Mouse (Mus musculus): ENCODE data around the gene Bcas2.
"Not testable (repeated sequence)": the region's sequence is repeated elsewhere in the genome, so short reads cannot be mapped to it uniquely, and the experiment has no call there.

The Bcas2 gene

GRCm38 (mm10) chr3:103169771-103170170 lies 1.7 kb upstream of the Bcas2 start:
- DNase-seq, result peak; percentile 41 to 56

GRCm38 (mm10) chr3:103172615-103173014 lies 1.2 kb downstream of the Bcas2 start:
- no peak for DNase-seq

- no peak for DNase-seq
These were observed 5.3 kb downstream of the Bcas2 start for GRCm38 (mm10) chr3:103176740-103177139.

GRCm38 (mm10) chr3:103179527-103179926 lies 8.1 kb downstream of the Bcas2 start:
- DNase-seq, result no peak

GRCm38 (mm10) chr3:103181171-103181570 lies 9.7 kb downstream of the Bcas2 start:
- DNase-seq, result no peak

GRCm38 (mm10) chr3:103182821-103183220 lies 11.4 kb downstream of the Bcas2 start:
- no peak for DNase-seq

- DNase-seq, result not testable (repeated sequence)
These were observed 13.0 kb downstream of the Bcas2 start for GRCm38 (mm10) chr3:103184467-103184866.

GRCm38 (mm10) chr3:103188451-103188850 lies 17.0 kb downstream of the Bcas2 start:
- DNase-seq, result no peak

GRCm38 (mm10) chr3:103188856-103189255 lies 17.4 kb downstream of the Bcas2 start:
- DNase-seq, result no peak

- no peak for DNase-seq
These were observed 20.7 kb downstream of the Bcas2 start for GRCm38 (mm10) chr3:103192161-103192560.

GRCm38 (mm10) chr3:103193186-103193585 lies 21.7 kb downstream of the Bcas2 start:
- no peak for DNase-seq

- DNase-seq, result no peak
These were observed 24.9 kb downstream of the Bcas2 start for GRCm38 (mm10) chr3:103196320-103196823.

- no peak for DNase-seq
These were observed 27.9 kb downstream of the Bcas2 start for GRCm38 (mm10) chr3:103199386-103199785.

- not testable (repeated sequence) for DNase-seq
These were observed 29.6 kb downstream of the Bcas2 start for GRCm38 (mm10) chr3:103201105-103201504.

- DNase-seq, result no peak
These were observed 32.1 kb downstream of the Bcas2 start for GRCm38 (mm10) chr3:103203554-103203953.

GRCm38 (mm10) chr3:103204445-103204844 lies 33.0 kb downstream of the Bcas2 start:
- DNase-seq, result no peak

- DNase-seq, result no peak
These were observed 34.9 kb downstream of the Bcas2 start for GRCm38 (mm10) chr3:103206393-103206792.

GRCm38 (mm10) chr3:103207749-103208148 lies 36.3 kb downstream of the Bcas2 start:
- DNase-seq, result no peak

- no peak for DNase-seq
These were observed 36.8 kb downstream of the Bcas2 start for GRCm38 (mm10) chr3:103208237-103208636.

GRCm38 (mm10) chr3:103211101-103211500 lies 39.6 kb downstream of the Bcas2 start:
- DNase-seq, result no peak

- DNase-seq, result no peak
These were observed 40.7 kb downstream of the Bcas2 start for GRCm38 (mm10) chr3:103212142-103212541.

- DNase-seq, result no peak
These were observed 42.1 kb downstream of the Bcas2 start for GRCm38 (mm10) chr3:103213537-103213936.

GRCm38 (mm10) chr3:103214593-103215285 lies 43.3 kb downstream of the Bcas2 start:
- no peak for DNase-seq

GRCm38 (mm10) chr3:103215399-103215798 lies 43.9 kb downstream of the Bcas2 start:
- DNase-seq, result not testable (repeated sequence)

GRCm38 (mm10) chr3:103221435-103221834 lies 50.0 kb downstream of the Bcas2 start:
- no peak for DNase-seq

Data from thymus, adult 18-20 months (tissue).